ENCODE assay signal across 8 mouse cellular contexts in the genomic region with DNA sequence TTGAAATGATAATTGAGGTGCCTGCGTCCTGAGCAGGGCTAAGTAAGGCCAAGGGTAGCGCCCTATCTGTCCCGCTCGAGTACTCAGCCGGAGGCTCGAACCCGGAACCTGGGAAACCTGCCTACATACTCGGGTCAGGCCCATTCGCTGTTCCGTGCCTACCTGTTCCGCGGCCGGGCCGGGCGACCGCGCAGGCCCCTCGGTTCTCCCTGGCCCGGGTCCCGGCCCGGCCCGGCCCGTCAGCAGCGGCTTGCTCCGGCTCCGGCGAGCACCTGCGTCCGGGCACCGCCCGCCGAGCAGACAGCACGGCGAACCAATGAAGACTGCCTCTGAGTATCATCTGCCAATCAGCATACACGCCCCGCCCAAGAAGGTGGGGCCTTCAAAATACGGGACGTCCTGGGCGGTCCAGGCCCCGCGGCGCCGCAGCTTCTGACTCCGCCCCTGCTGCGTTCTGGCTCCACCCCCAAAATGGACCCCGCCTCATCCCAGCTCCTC. TPM values are rescaled to one million over a fixed set of nuclear protein-coding genes. Genes with fewer than 3 reads are reported as not detected.
DNase-seq lines count a peak whose midpoint lies in the region; ATAC-seq and TF ChIP-seq lines count a peak whose summit lies in the region.

TSS of gene March2 (minus strand) at position 287 of the 498 bp plus-strand sequence.

- H3K27ac ChIP-seq in ES-Bruce4 (ENCODE audit: insufficient read depth, low read length): no peak within 1 kb of the TSS
- H3K27ac ChIP-seq in forebrain, embryonic 13.5 days: no peak within 1 kb of the TSS
- H3K27ac ChIP-seq in liver, postnatal 0 days (ENCODE audit: low read depth): peak within 1 kb of the TSS; percentile 85
- H3K27ac ChIP-seq in neural tube, embryonic 14.5 days (ENCODE audit: low read depth, low read length): peak within 1 kb of the TSS; percentile 50; the same call in 1 of the 2 replicates

- WGBS in forebrain, embryonic 13.5 days: under 1% methylated on average over 37 of the region's 46 CpGs
- under 1% methylated on average over 46 of the region's 46 CpGs for WGBS in large intestine, adult 2 months
- under 1% methylated on average over 44 of the region's 46 CpGs for WGBS in liver, postnatal 0 days (ENCODE audit: insufficient replicate concordance)
- WGBS in neural tube, embryonic 14.5 days: under 1% methylated on average over 46 of the region's 46 CpGs

- H3K9me3 ChIP-seq in ES-Bruce4 (replicated peaks; ENCODE audit: control insufficient read depth, insufficient read depth, low read length, poor library complexity, severe bottlenecking): no peaks in the 10 kb centered on the region
- H3K9me3 ChIP-seq in forebrain, embryonic 13.5 days (replicated peaks): no peaks in the 10 kb centered on the region
- H3K9me3 ChIP-seq in liver, postnatal 0 days (ENCODE audit: low read length): no peaks in the 10 kb centered on the region
- H3K9me3 ChIP-seq in neural tube, embryonic 14.5 days (ENCODE audit: control insufficient read depth, low read length): no peaks in the 10 kb centered on the region

- H3K4me2 ChIP-seq in forebrain, embryonic 13.5 days: peak within 1 kb of the TSS; percentile 68
- H3K4me2 ChIP-seq in liver, postnatal 0 days (ENCODE audit: low read depth, low read length): peak within 1 kb of the TSS; percentile 75
- peak within 1 kb of the TSS; percentile 81 for H3K4me2 ChIP-seq in neural tube, embryonic 14.5 days (ENCODE audit: low read depth, low read length)

- no peaks in the 10 kb centered on the region for H3K4me1 ChIP-seq in ES-Bruce4 (ENCODE audit: control insufficient read depth, insufficient read depth, low read length)
- peaks cover 7% of the 10 kb centered on the region for H3K4me1 ChIP-seq in forebrain, embryonic 13.5 days
- H3K4me1 ChIP-seq in liver, postnatal 0 days (ENCODE audit: insufficient read depth): peaks cover 24% of the 10 kb centered on the region
- 0 out of 2 replicates have a peak, but pooled peaks cover 5% of the 10 kb centered on the region for H3K4me1 ChIP-seq in neural tube, embryonic 14.5 days (ENCODE audit: control insufficient read depth, insufficient read depth, low read length)

- no peak for TF ChIP-seq POLR2A in ES-Bruce4 (IDR thresholded peaks at IDR 0.05; ENCODE audit: insufficient read depth, low read length)

- no peak for TF ChIP-seq EP300 in ES-Bruce4 (IDR thresholded peaks at IDR 0.05; ENCODE audit: insufficient read depth, low read depth, low read length)
- no peak; the same call in 1 of the 2 replicates for TF ChIP-seq EP300 in liver, postnatal 0 days (IDR thresholded peaks at IDR 0.05; ENCODE audit: low read depth)

- peak within 1 kb of the TSS; percentile 59 for H3K9ac ChIP-seq in ES-Bruce4 (ENCODE audit: low read depth, poor library complexity, severe bottlenecking)
- peak within 1 kb of the TSS; percentile 70 for H3K9ac ChIP-seq in forebrain, embryonic 13.5 days
- peak within 1 kb of the TSS; percentile 84 for H3K9ac ChIP-seq in liver, postnatal 0 days (replicated peaks)
- H3K9ac ChIP-seq in neural tube, embryonic 14.5 days (replicated peaks; ENCODE audit: low read depth, low read length): peak within 1 kb of the TSS; percentile 64

- DNase-seq in heart, postnatal 10 days: peak; percentile 99
- peak; percentile 94 for DNase-seq in large intestine, adult 2 months (ENCODE audit: low read depth, low spot score)
- peak; percentile 99 for DNase-seq in liver, postnatal 0 days
- peak; percentile 99 for DNase-seq in testis, postnatal 10 days (ENCODE audit: low spot score)

- TF ChIP-seq CTCF in ES-Bruce4 (IDR thresholded peaks at IDR 0.05; ENCODE audit: low read depth, low read length): no peak
- TF ChIP-seq CTCF in liver, postnatal 0 days (IDR thresholded peaks at IDR 0.05; ENCODE audit: low read depth): no peak

- ATAC-seq in cerebellum, adult (ENCODE audit: insufficient number of reproducible peaks, low FRiP score, low TSS enrichment): peak; percentile 100
- ATAC-seq in forebrain, embryonic 13.5 days: peak; percentile 100
- peak; percentile 100 for ATAC-seq in liver, postnatal 0 days
- peak; percentile 100 for ATAC-seq in neural tube, embryonic 14.5 days (ENCODE audit: low read depth)

- H3K27me3 ChIP-seq in ES-Bruce4 (ENCODE audit: control insufficient read depth, insufficient read depth, low read length, poor library complexity, severe bottlenecking): no peaks in the 10 kb centered on the region
- H3K27me3 ChIP-seq in forebrain, embryonic 13.5 days: no peaks in the 10 kb centered on the region
- H3K27me3 ChIP-seq in liver, postnatal 0 days (ENCODE audit: insufficient read depth, low read length): no peaks in the 10 kb centered on the region
- H3K27me3 ChIP-seq in neural tube, embryonic 14.5 days (ENCODE audit: control insufficient read depth, insufficient read depth, low read length): no peaks in the 10 kb centered on the region

- H3K4me3 ChIP-seq in ES-Bruce4 (ENCODE audit: low read depth, low read length): peak within 1 kb of the TSS; percentile 77
- peak within 1 kb of the TSS; percentile 76 for H3K4me3 ChIP-seq in forebrain, embryonic 13.5 days
- peak within 1 kb of the TSS; percentile 84 for H3K4me3 ChIP-seq in liver, postnatal 0 days (ENCODE audit: low read depth, low read length)
- H3K4me3 ChIP-seq in neural tube, embryonic 14.5 days (ENCODE audit: low read depth, low read length): peak within 1 kb of the TSS; percentile 57

- H3K36me3 ChIP-seq in ES-Bruce4 (ENCODE audit: control insufficient read depth, insufficient read depth, low read length, poor library complexity, severe bottlenecking): no peaks in the 10 kb centered on the region
- 0 out of 2 replicates have a peak, but pooled peaks cover 4% of the 10 kb centered on the region for H3K36me3 ChIP-seq in forebrain, embryonic 13.5 days (ENCODE audit: poor library complexity, severe bottlenecking)
- peaks cover 12% of the 10 kb centered on the region for H3K36me3 ChIP-seq in liver, postnatal 0 days (replicated peaks; ENCODE audit: insufficient read depth, low read length)
- H3K36me3 ChIP-seq in neural tube, embryonic 14.5 days (ENCODE audit: control insufficient read depth, insufficient read depth, low read length): no peaks in the 10 kb centered on the region

- intact Hi-C loops in heart, postnatal 10 days (cut with DNase I): loop anchor here (2.0 kb wide), 1 partner anchor 34 kb away; no protein-coding TSS in a partner anchor

RNA-seq across cellular contexts. Expression of gene March2, which starts in this region (rescaled TPM):
- polyA plus RNA-seq in ES-Bruce4 (2011; ENCODE audit: insufficient read depth, insufficient read length, low read depth, missing spikeins): 17.1 and 19.1 TPM in 2 replicates
- 52.2 and 56.5 TPM in 2 replicates for polyA plus RNA-seq in forebrain, embryonic 13.5 days (2015; fragmentation: Nextera tagmentation; extraction: Ambion mirVana)
- 100 to 1,000 TPM; 120 to 121 TPM for total RNA-seq in heart, postnatal 10 days (2021)
- polyA plus RNA-seq in large intestine, adult 2 months (2012; rRNA removed): 53.8 and 55.5 TPM in 2 replicates
- 137 and 144 TPM in 2 replicates for polyA plus RNA-seq in liver, postnatal 0 days (2015; fragmentation: Nextera tagmentation; extraction: Ambion mirVana)
- polyA plus RNA-seq in neural tube, embryonic 14.5 days (2014; fragmentation: Nextera tagmentation; extraction: Ambion mirVana): 69.1 and 73.5 TPM in 2 replicates

Comparison
In these comparisons a context has a peak if more than half of its experiments do, and no peak if none do; other contexts are left out.
1. H3K27ac ChIP-seq: peak in liver, postnatal 0 days (single experiment) and neural tube, embryonic 14.5 days (single experiment); none in ES-Bruce4 (single experiment) and forebrain, embryonic 13.5 days (single experiment).
2. Peak in every context shown above with its lines, with median percentiles within 50 percentile points of each other: H3K4me3 ChIP-seq, H3K9ac ChIP-seq, ATAC-seq, H3K4me2 ChIP-seq and DNase-seq.